Mouse (Mus musculus) olfactory bulb, adult 2 months (tissue): ENCODE data around the gene Fndc1.

Experiments used
- CTCF ChIP-seq: fragments of 200-500 bp; IDR thresholded peaks from 2 replicates; pipeline ENCODE4 v1.5.1; 2012; ENCODE audit warnings: low read depth, mild to moderate bottlenecking, low read length, moderate library complexity; ENCODE audit not compliant: insufficient read depth
- POLR2A ChIP-seq: fragments of 200-500 bp; IDR thresholded peaks from 2 replicates; pipeline ENCODE4 v1.6.1; 2012; ENCODE audit warnings: mild to moderate bottlenecking, low read depth, low read length, moderate library complexity; ENCODE audit not compliant: insufficient read depth

GRCm38 (mm10) chr17:7713020-7713419 lies 114.1 kb downstream of the Fndc1 start:
- TF ChIP-seq CTCF: no peak
- no peak for TF ChIP-seq POLR2A
